Mouse (Mus musculus) cerebellum, adult 2 months (tissue): ENCODE measurements around the gene Hamp. TPM values are rescaled to one million over a fixed set of nuclear protein-coding genes. Genes with fewer than 3 reads are reported as not detected.

Experiments used
- DNase-seq, 2 experiments: peaks; one replicate each; pipeline ENCODE4 v3.0.0; 2021
- H3K27ac ChIP-seq: fragments of 200-500 bp; 2 replicates; pipeline ENCODE4 v1.5.1; 2012; ENCODE audit warnings: low read length, control low read depth, inconsistent platforms; ENCODE audit not compliant: insufficient read depth
- H3K27me3 ChIP-seq: fragments of 200-500 bp; 2 replicates; pipeline ENCODE4 v1.6.1; 2012; ENCODE audit warnings: inconsistent platforms, mild to moderate bottlenecking, low read length, moderate library complexity; ENCODE audit not compliant: control insufficient read depth, insufficient read depth
- H3K4me1 ChIP-seq: fragments of 200-500 bp; 2 replicates; pipeline ENCODE4 v1.6.1; 2011; ENCODE audit warnings: low read length; ENCODE audit not compliant: control insufficient read depth, insufficient read depth
- H3K4me3 ChIP-seq: fragments of 200-500 bp; replicated peaks from 2 replicates; pipeline ENCODE3; 2011; ENCODE audit warnings: mild to moderate bottlenecking, low read depth, low read length, control low read depth; ENCODE audit not compliant: insufficient read depth
- CTCF ChIP-seq: fragments of 200-500 bp; IDR thresholded peaks from 2 replicates; pipeline ENCODE4 v1.5.1; 2011; ENCODE audit warnings: low read depth, mild to moderate bottlenecking, control low read depth, low read length, moderate library complexity, borderline replicate concordance; ENCODE audit not compliant: insufficient read depth
- POLR2A ChIP-seq: fragments of 200-500 bp; IDR thresholded peaks from 2 replicates; pipeline ENCODE4 v1.6.1; 2011; ENCODE audit warnings: low read length, control low read depth, borderline replicate concordance; ENCODE audit not compliant: insufficient read depth
- WGBS: fragments of 180-500 bp; shearing (Covaris S2); methylation state at CpG from one replicate; pipeline ENCODE4 v1.1.7; 2018; 5-methylcytosine and 5-hydroxymethylcytosine counted together
- polyA plus RNA-seq: library from polyadenylated mRNA; depleted of rRNA; stranded (reverse); fragments of >200 nt; gene quantifications from 2 replicates; pipeline ENCODE4 v1.2.3, GENCODE M21; 2012

Gene Hamp
- polyA plus RNA-seq, 1 experiment = not detected

GRCm38 (mm10) chr7:30972426-30973250 is 28.8 kb upstream of the Hamp start:
- no peaks in the 10 kb centered on the region for H3K4me1 ChIP-seq
- H3K27ac ChIP-seq = no peak overlapping the region
- H3K4me3 ChIP-seq = no peak overlapping the region
- H3K27me3 ChIP-seq = no peaks in the 10 kb centered on the region
- 7% methylated on average over 41 of the region's 41 CpGs for WGBS
- DNase-seq = no peak
- TF ChIP-seq CTCF (no peak), POLR2A (no peak)

GRCm38 (mm10) chr7:30971901-30972300 is 28.1 kb upstream of the Hamp start:
- H3K4me3 ChIP-seq = no peak overlapping the region
- no peak for DNase-seq
- H3K4me1 ChIP-seq = no peaks in the 10 kb centered on the region
- no peak for TF ChIP-seq POLR2A
- TF ChIP-seq CTCF = no peak
- H3K27ac ChIP-seq = no peak overlapping the region
- WGBS = 77% methylated on average over 15 of the region's 15 CpGs
- no peaks in the 10 kb centered on the region for H3K27me3 ChIP-seq

GRCm38 (mm10) chr7:30969174-30969573 is 25.3 kb upstream of the Hamp start:
- DNase-seq = no peak
- H3K27ac ChIP-seq = no peak overlapping the region
- no peak overlapping the region for H3K4me3 ChIP-seq
- H3K4me1 ChIP-seq = no peaks in the 10 kb centered on the region
- 83% methylated on average over 4 of the region's 4 CpGs for WGBS
- H3K27me3 ChIP-seq = no peaks in the 10 kb centered on the region
- TF ChIP-seq CTCF (no peak), POLR2A (no peak)

- H3K27me3 ChIP-seq = no peaks in the 10 kb centered on the region
- H3K4me3 ChIP-seq = no peak overlapping the region
- no peak for TF ChIP-seq POLR2A
- no peak for TF ChIP-seq CTCF
- DNase-seq = no peak
- H3K4me1 ChIP-seq = no peaks in the 10 kb centered on the region
- WGBS = 78% methylated on average over 8 of the region's 8 CpGs
- H3K27ac ChIP-seq = no peak overlapping the region
These were observed 24.8 kb upstream of the Hamp start for GRCm38 (mm10) chr7:30968611-30969010.

GRCm38 (mm10) chr7:30966657-30967056 is 22.8 kb upstream of the Hamp start:
- DNase-seq = no peak
- no peaks in the 10 kb centered on the region for H3K27me3 ChIP-seq
- no peak overlapping the region for H3K4me3 ChIP-seq
- no peak for TF ChIP-seq CTCF
- TF ChIP-seq POLR2A = no peak
- H3K4me1 ChIP-seq = no peaks in the 10 kb centered on the region
- WGBS = 78% methylated on average over 3 of the region's 3 CpGs
- no peak overlapping the region for H3K27ac ChIP-seq

- no peaks in the 10 kb centered on the region for H3K4me1 ChIP-seq
- DNase-seq = no peak
- no peak overlapping the region for H3K27ac ChIP-seq
- no peak for TF ChIP-seq CTCF
- no peak for TF ChIP-seq POLR2A
- 63% methylated on average over 14 of the region's 14 CpGs for WGBS
- H3K4me3 ChIP-seq = no peak overlapping the region
- no peaks in the 10 kb centered on the region for H3K27me3 ChIP-seq
These were observed 21.8 kb upstream of the Hamp start for GRCm38 (mm10) chr7:30965677-30966076.

GRCm38 (mm10) chr7:30964366-30964765 is 20.5 kb upstream of the Hamp start:
- no peak overlapping the region for H3K4me3 ChIP-seq
- H3K4me1 ChIP-seq = no peaks in the 10 kb centered on the region
- no peaks in the 10 kb centered on the region for H3K27me3 ChIP-seq
- H3K27ac ChIP-seq = no peak overlapping the region
- 75% methylated on average over 7 of the region's 7 CpGs for WGBS
- no peak for TF ChIP-seq POLR2A
- DNase-seq = no peak

- Histone ChIP-seq H3K4me3 (no peak overlapping the region), H3K4me1 (peaks cover 13% of the 10 kb centered on the region), H3K27me3 (no peaks in the 10 kb centered on the region), H3K27ac (no peak overlapping the region)
- no peak for DNase-seq
- TF ChIP-seq CTCF (no peak), POLR2A (no peak)
- 86% methylated on average over 5 of the region's 5 CpGs for WGBS
These were observed 19.0 kb upstream of the Hamp start for GRCm38 (mm10) chr7:30962862-30963261.
